Mouse (Mus musculus): Measurements from ENCODE around the gene Terf2.
A peak's percentile ranks its signal among the peaks of the same experiment; 100 is the strongest.
"Not testable (repeated sequence)": the region's sequence is repeated elsewhere in the genome, so short reads cannot be mapped to it uniquely, and the experiment has no call there.

Gene Terf2

DNA sequence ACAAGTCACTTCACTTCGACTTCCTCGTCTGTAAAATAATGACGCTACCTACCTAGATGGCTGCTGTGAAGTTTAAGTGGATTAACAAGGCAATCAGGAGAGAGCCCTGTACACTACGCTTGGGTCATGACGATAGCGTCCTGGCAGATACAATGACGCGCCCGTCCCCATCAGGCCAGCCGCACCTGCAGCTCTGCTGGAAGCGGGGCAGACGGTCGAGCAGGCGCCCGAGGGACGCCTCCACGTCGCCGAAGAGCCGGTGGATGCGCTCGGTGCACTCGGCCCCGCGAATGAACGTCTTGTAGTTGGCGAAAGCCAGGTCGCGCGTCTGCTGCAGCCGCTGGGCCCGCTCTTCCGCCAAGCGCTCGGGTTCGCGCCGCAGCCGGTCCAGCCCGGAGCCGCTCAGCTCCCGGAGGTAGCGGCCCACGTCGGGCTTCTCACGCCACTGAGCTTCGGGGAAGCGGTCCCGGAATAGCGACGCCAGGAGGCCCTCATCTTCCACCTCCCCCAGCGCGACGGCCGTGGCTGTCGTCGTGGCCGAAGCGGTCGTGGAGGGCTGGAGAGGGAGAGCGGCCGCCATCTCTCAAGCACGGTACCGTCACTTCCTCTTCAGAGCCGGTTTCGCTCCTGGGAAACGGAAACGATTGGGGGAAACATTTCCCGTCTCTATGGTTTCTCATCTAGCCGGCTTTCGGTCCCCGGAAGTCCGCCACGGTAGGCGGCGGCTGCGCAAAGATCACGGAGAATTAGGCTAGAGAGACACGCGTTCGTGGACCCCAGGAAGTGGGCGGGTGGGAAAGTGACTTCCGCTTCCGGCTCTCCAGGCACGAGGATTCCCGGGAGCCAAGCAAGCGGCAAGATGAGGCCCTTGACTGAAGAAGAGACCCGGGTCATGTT, 40.0 kb downstream of the Terf2 start, which contains the start of the genes Cog8 and Nip7:
TSS of gene Cog8 (minus strand) at position 614 of the 897 bp plus-strand sequence.
TSS of gene Nip7 (plus strand) at position 802 of the 897 bp plus-strand sequence.
- DNase-seq = peak; percentile 95 to 96

DNA sequence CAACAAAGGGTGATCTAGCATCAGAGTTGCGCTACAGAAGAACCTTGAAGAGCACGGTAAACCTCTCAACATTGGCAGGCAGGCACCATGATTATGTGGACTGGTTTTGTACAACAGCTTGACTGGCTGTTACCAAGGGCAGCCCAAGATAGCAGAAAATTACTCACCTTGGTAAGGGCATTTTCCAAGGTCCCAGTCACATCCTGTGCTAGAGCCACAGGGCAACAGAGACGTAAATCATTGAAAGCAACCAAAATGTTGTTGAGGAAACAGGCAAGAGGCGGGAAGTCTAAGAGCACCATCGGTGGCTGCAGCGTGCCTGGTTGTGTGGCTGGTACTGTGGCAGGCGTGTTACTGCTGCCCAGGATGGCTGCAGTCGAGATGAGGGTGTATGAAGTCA, 44.3 kb downstream of the Terf2 start:
- DNase-seq = no peak

DNA sequence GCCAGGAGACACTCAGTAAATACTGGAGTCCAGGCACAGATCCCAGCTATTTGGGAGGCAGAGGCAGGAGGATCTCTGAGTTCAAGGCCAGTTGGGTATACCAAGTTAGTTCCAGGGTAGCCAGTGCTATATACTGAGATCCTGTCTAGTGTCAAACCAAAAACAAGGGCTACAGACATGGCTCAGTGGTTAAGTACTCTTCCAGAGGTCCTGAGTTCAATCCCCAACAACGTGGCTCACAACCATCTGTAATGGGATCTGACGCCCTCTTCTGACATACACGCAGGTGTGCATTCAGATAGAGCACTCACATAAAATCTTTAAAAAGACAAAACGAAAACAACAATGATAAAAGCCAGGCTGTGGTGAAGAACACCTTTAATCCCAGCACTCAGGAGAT, 46.9 kb downstream of the Terf2 start:
- DNase-seq = no peak

DNA sequence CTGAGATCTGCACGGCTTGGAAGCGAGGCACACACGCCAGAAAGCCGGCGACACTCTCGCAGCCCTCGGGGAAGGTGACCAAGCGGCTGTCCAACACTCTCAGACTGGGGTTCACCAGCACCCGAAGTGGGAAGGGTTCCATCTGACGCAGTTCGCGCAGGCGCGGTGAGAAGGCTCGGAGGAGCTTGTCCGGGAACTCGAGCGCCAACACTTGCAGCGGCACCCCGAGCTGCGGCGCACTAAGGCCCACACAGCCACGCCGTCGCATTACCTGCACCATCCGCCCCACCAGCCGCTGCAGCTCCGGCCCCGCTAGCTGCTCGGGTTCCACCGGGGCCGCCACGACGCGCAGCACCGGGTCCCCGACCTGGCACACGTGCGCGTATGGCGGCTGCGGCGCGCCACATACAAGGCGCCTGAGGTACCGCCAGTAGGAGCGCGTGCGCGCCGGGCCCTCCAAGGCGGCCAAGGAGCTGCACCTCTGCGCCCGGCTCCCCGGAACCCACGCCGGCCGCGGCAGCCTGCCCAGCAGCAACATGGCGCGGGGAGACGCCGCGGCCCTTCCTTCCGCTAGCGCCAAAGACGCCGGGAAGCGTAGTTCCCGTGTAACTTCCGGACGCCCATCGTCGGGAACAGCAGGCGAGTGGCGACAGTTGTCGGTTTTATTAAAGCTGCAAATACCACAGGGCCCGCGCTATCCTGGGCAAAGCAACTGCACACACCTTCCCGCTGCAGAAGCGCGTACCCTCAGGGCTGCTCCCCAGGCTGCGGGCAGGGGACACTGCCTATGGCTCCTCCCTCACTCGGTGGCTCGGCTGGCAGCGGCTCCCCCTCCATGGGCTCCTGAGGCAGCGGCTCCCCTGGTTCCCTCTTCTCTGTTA, 48.0 kb downstream of the Terf2 start, which contains the start of gene Pdf:
TSS of gene Pdf (minus strand) at position 554 of the 881 bp plus-strand sequence.
- DNase-seq = peak; percentile 85 to 87

DNA sequence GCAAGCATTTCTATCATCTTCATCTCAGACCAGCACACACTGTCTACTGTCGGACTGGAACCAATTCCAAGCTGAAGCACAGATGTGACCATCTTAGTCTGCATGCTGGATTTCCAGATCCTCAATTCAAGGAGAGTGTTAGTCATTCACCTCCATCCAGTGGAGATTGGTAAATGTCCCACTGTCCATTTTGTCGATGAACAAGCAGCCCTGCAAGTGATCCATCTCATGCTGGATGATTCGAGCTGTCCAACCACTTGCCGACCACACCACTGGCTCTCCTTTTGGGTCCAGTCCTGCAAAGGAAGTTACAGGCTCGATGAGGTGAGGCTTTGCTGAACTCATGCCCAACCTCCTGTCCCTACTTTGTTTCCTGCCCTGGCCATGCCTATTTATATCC, 49.4 kb downstream of the Terf2 start:
- DNase-seq = no peak

DNA sequence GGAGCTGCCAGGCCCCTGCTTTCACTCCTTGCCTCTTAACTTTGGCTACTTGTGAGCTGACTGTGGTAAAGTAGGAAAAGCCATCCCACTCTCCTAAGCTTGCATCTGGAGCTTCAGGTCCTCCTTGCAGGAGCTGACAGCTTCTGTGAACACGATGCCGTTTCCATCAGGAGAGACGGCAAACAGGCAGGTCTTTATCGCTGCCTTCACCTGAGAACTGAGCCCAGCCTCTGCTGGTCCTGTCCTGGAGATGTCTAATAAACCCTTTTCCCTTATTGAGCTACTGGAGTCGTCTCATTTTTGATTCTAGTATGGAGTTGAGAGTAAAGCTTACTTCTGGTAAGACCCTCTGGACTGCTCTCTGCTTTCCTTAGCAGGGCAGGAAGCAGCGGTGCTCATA, 50.9 kb downstream of the Terf2 start:
- no peak for DNase-seq

DNA sequence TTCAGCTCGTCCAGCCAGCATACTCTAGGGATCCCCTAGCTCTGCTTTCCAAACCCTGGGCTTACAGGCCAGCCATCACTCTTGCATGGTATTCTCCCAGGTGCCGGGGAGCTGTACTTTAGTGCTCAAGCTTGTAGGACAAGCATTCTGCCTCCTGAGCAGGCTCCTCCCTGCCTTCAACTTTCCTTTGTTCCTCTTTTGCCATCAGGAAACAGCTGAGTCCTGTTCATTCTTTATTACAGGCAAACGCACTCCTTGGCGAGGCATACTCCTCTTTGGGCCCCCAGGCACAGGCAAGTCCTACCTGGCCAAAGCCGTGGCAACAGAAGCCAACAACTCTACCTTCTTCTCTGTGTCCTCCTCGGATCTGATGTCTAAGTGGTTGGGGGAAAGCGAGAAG, 55.7 kb downstream of the Terf2 start:
- no peak for DNase-seq

DNA sequence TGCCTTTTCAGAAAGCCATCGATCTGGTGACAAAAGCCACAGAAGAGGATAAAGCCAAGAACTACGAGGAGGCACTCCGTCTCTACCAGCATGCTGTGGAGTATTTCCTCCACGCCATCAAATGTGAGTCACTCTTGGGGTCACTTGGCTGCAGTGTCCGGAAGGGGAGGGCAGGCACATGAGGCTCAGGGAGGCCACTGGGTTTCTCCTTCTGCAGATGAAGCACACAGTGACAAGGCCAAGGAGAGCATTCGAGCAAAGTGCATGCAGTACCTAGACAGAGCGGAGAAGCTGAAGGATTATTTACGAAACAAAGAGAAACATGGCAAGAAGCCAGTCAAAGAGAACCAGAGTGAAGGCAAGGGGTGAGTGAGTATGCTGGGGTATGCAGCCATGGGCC, 59.7 kb downstream of the Terf2 start:
- no peak for DNase-seq

DNA sequence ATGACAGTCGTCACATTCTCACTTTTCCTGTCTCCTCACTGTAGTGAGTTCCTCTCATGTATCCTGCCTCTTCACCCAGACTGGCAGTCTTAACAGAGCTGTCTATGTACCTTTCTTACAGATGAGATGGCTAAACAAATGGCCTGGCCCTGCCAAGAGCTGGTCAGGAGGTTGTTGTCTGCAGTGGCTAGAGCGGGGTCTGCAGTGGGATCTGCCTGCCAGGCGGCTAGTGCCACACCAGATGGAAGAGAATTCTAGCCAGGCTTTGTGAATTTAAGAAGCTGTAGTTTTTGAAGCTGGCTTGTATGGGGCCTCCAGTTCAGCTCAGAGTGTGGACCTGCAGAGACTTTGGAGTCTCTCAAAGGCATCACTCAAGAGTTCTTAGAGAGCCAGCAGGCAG, 60.7 kb downstream of the Terf2 start:
- DNase-seq = peak; percentile 38 to 45

DNA sequence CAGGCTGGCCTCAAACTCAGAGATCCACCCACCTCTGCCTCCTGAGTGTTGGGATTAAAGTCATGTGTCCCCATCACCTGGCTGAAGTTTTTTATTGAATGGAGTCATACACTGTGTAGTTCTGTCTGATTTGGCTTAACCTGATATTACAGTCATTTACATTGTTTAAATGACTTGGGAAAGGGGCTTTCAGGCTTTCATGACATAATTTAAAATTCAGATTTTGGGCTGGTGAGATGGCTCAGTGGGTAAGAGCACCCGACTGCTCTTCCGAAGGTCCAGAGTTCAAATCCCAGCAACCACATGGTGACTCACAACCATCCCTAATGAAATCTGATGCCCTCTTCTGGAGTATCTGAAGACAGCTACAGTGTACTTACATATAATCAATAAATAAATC, 62.7 kb downstream of the Terf2 start:
- not testable (repeated sequence) for DNase-seq

DNA sequence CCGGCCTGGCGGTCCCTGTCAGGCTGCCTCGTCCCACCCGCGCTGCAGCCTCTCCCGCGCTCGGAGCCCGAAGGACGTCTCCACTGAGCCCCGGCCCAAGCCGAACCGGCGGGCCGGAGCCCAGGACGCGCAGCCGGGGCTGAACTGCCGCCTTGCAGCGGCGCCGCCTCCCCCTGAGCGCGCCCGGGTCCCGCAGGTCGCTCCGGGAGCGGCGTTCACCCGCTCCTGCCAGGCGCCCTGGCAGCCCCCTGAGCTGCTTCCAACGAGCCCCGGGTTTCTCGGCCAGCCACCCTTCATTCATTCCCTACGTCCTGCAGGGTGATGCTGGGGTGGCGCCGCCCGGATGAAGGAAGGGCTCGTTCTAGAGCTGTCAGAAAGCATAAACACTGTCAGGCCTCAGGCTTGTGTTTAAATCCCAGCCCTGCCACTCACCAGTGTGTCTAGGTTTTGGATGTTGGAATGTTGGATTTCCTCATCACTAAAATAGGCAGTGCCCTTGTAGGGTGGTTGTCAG, 64.7 kb downstream of the Terf2 start:
- DNase-seq = peak in 1 of 2 experiments; percentile 35

DNA sequence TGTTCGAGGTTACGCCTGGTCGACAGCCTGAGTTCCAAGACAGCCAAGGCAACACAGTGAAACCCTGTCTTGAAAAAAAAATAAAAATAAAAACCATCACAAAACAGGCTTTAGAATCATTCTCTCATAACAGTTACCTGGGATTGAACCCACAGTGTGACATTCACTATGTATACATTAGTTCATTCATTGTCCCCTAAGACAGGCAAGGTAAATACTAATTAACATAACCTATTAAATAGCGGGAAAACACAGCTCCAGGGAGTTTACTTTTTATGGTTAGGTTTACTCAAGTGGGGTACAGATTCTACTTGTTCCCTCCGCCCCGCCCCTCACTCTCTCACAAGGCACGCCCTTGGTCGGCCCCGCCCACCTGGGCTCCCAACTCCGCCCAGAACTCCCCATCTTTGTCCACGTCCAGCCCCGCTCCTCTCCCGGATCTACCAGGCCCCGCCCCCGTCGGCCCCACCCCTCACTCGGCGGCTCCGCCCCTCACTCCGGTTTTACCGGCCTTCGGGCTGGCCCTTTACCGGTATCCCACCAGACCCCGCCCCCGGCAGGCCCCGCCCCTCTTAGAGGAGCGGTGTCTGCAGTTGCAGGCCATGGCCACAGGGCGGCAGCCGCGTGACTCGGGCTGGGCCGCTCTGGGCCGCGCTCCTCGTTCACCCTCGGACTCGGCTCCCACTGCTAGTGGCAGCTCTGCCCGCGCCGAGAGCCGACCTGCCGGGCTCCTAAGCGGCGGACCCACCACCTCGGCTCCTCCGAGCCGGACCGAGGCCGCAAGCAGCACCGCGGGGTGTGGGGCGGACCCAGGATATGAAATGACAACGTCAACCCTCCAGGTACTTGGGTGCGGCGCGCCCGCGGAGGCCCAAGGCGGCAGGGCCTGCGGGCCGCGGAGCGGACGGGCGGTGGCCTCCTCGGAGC, 65.4 kb downstream of the Terf2 start, which contains the start of gene Vps4a:
TSS of gene Vps4a (plus strand) at position 573 of the 927 bp plus-strand sequence.
- peak; percentile 98 for DNase-seq

DNA sequence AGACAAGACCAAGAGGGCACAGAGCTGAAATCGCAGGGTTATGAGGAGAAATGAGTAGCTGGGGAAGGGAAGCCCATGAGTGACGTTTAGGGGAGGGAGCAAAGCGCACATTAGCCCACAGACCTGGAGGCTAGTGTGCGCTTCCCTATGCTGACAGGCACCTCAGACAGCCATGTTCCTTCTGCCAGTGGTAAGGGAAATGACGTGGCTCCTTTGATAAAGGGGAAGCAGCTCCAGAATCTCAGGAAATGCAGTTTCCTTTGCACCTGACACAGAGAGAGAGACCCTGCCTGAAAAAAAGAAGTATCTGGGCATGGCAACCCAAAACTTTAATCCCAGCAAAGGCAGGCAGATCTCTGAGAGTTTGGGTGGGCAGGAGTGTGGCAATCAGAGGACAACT, 66.3 kb downstream of the Terf2 start:
- DNase-seq = no peak

DNA sequence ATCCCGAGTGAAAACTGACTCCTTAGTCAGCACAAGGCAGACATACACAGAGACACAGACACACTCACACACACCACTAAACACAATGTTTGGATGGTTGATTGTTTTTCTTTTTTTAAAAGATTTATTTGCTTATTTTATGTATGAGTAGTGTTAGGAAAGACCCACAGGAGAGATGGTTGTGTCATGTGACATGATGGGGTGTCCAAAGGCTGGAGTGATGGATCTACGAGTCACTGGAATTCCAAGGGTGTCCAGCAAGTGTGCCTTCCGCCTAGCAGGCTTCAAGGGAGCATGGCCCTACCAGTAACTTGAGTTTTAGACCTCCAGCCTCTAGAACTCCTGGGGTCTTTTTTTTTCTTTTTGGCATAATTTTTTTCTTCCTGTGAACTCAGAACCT, 67.0 kb downstream of the Terf2 start:
- DNase-seq = no peak

DNA sequence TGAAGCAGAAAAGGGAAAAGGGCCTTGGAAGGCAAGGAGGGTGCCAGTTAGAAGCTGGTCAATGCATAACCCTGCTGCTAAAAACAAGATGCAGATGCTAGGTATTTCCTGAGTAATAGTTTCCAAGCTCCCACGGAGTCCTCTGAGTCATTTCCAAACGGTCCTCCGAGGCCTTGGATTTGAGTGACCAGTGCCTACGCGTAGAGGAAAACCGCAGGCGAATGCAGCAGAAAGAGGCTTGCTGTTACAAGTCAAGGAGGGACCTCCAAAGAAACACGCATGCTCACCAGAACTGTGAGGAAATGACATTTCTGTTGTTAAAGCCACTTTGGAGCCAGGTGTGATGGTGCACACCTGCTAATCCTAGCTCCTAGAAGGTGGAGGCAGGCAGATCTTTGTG, 72.9 kb downstream of the Terf2 start:
- DNase-seq = no peak

Data from cerebellum, postnatal 14 days (tissue).